Comparison of ENCODE assay signal across 16 mouse cellular contexts in the genomic region with DNA sequence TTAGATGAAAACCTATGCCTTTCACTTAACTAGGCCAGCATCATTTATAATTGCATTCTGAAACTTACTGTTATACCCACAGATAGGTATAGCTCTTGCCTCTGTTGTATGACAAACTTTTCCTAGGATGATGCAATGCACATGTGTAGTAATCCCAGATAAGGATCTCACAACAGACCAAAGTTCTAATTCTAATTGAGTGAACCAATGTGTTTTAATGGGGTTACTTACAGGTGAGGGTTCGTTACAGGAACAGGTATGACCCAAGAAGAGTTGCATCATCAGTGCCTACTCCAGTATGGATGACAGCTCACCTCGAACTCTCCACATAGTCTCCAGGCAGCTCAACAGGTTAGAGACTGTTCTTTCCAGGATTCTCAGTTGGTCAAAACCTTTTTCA.
"Had no signal": no experiment of that assay in that cellular context is flagged by ENCODE, and none has a peak within 500 bp of the region (broad histone marks: within the 10 kb centered on the region; RNA-seq: fewer than 3 reads in every experiment).

No protein-coding gene starts in this region.

- H3K27me3 ChIP-seq: lung, embryonic 15.5 days; megakaryocyte, embryonic 14.5 days; midbrain, embryonic 13.5 days; midbrain, embryonic 15.5 days; neural tube, embryonic 12.5 days; stomach, embryonic 15.5 days had no signal

- H3K9me3 ChIP-seq: lung, embryonic 15.5 days; megakaryocyte, embryonic 14.5 days; midbrain, embryonic 13.5 days; midbrain, embryonic 15.5 days; neural tube, embryonic 12.5 days; stomach, embryonic 15.5 days had no signal

- ATAC-seq: lung, postnatal 0 days; midbrain, embryonic 13.5 days; midbrain, embryonic 15.5 days had no signal

- H3K36me3 ChIP-seq: lung, embryonic 15.5 days; midbrain, embryonic 13.5 days; midbrain, embryonic 15.5 days; neural tube, embryonic 12.5 days; stomach, embryonic 15.5 days had no signal

- DNase-seq: lung, adult 2 months; lung, postnatal 14 days; lung, postnatal 36 days; right cerebral cortex, postnatal 14 days; thymus, adult 18-20 months; thymus, postnatal 14 days; thymus, postnatal 36 days had no signal

- H3K4me2 ChIP-seq: lung, embryonic 15.5 days; midbrain, embryonic 11.5 days; midbrain, embryonic 13.5 days; midbrain, embryonic 15.5 days; neural tube, embryonic 12.5 days; stomach, embryonic 15.5 days had no signal

- H3K4me3 ChIP-seq: lung, embryonic 15.5 days; megakaryocyte, embryonic 14.5 days; midbrain, embryonic 13.5 days; midbrain, embryonic 15.5 days; neural tube, embryonic 12.5 days; stomach, embryonic 15.5 days had no signal

- H3K27ac ChIP-seq: lung, embryonic 15.5 days; macrophage; midbrain, embryonic 13.5 days; midbrain, embryonic 15.5 days; neural tube, embryonic 12.5 days; stomach, embryonic 15.5 days had no signal

- H3K4me1 ChIP-seq: lung, embryonic 15.5 days; megakaryocyte, embryonic 14.5 days; midbrain, embryonic 13.5 days; midbrain, embryonic 15.5 days; neural tube, embryonic 12.5 days; stomach, embryonic 15.5 days had no signal

- H3K9ac ChIP-seq: lung, embryonic 15.5 days; midbrain, embryonic 13.5 days; midbrain, embryonic 15.5 days; neural tube, embryonic 12.5 days; stomach, embryonic 15.5 days had no signal
